Mouse (Mus musculus): ENCODE measurements around the gene Fbxl5.

DNA sequence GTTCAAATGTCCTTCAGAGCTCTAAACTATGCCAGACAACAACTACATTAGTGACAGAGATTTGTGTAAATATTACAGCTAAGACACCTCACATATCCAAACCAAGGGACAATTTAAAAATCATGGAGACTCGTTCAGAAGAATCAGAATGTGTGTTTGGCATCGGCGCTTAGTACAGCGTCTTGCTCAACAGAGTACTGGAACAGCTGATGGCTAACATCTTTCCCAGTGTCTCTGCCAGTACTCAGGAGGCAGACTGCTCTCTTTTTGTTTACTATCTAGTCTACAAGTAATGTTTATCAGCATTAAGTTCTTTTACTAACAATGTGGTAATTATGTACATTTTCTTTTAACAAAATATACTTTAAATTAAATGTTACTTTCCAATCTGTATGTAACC, 73.4 kb downstream of the Fbxl5 start:
- no peak for TF ChIP-seq CTCF (IDR thresholded peaks at IDR 0.05; ENCODE audit: low read depth, low read length)
- no peak for TF ChIP-seq GATA2 (IDR thresholded peaks at IDR 0.05; ENCODE audit: borderline replicate concordance, low read depth, low read length)
- no peak for TF ChIP-seq GATA1 (IDR thresholded peaks at IDR 0.05; ENCODE audit: borderline replicate concordance, low read length)
- no peak for TF ChIP-seq TAL1 (conservative IDR thresholded peaks at IDR 0.05; ENCODE audit: low read depth, low read length)
- no peak for TF ChIP-seq POLR2AphosphoS5 (IDR thresholded peaks at IDR 0.05; ENCODE audit: insufficient replicate concordance, low read depth, low read length)

All from G1E (cell line).